Mouse (Mus musculus): ENCODE data around the gene Mgll. TPM values are rescaled to one million over a fixed set of nuclear protein-coding genes. Genes with fewer than 3 reads are reported as not detected.
A peak's percentile ranks its signal among the peaks of the same experiment; 100 is the strongest.

The Mgll gene
- 28.7 and 42.4 TPM in 2 replicates for polyA plus RNA-seq (2012)

GRCm38 (mm10) chr6:88724313-88725195 lies at the start of gene Mgll:
Gene Mgll, plus strand, starts transcription at chr6:88724412.
- peaks cover 18% of the 10 kb centered on the region for H3K27me3 ChIP-seq (ENCODE audit: control insufficient read depth)
- H3K4me3 ChIP-seq (replicated peaks): peak within 1 kb of the TSS; percentile 79
- H3K9me3 ChIP-seq (ENCODE audit: control insufficient read depth, low read length): no peaks in the 10 kb centered on the region
- H3K4me1 ChIP-seq (ENCODE audit: control insufficient read depth): peaks cover 67% of the 10 kb centered on the region
- TF ChIP-seq GATA1 (IDR thresholded peaks at IDR 0.05; ENCODE audit: low read length): no peak
- no peak for TF ChIP-seq TAL1 (IDR thresholded peaks at IDR 0.05; ENCODE audit: low read length)
- H3K36me3 ChIP-seq (ENCODE audit: control insufficient read depth): peaks cover 41% of the 10 kb centered on the region

GRCm38 (mm10) chr6:88675815-88676214 lies 48.4 kb upstream of the Mgll start:
- H3K36me3 ChIP-seq (ENCODE audit: control insufficient read depth): no peaks in the 10 kb centered on the region
- H3K9me3 ChIP-seq (ENCODE audit: control insufficient read depth, low read length): no peaks in the 10 kb centered on the region; the same call in 1 of the 2 replicates
- H3K4me1 ChIP-seq (ENCODE audit: control insufficient read depth): peaks cover 4% of the 10 kb centered on the region
- no peak overlapping the region for H3K4me3 ChIP-seq (replicated peaks)
- H3K27me3 ChIP-seq (ENCODE audit: control insufficient read depth): peaks cover 7% of the 10 kb centered on the region
- TF ChIP-seq TAL1 (IDR thresholded peaks at IDR 0.05; ENCODE audit: low read length) (no peak), GATA1 (IDR thresholded peaks at IDR 0.05; ENCODE audit: low read length) (no peak)

- peaks cover 4% of the 10 kb centered on the region for H3K4me1 ChIP-seq (ENCODE audit: control insufficient read depth)
- peaks cover 10% of the 10 kb centered on the region for H3K27me3 ChIP-seq (ENCODE audit: control insufficient read depth)
- H3K9me3 ChIP-seq (ENCODE audit: control insufficient read depth, low read length): no peaks in the 10 kb centered on the region; the same call in 1 of the 2 replicates
- H3K36me3 ChIP-seq (ENCODE audit: control insufficient read depth): no peaks in the 10 kb centered on the region
- no peak overlapping the region for H3K4me3 ChIP-seq (replicated peaks)
- no peak for TF ChIP-seq GATA1 (IDR thresholded peaks at IDR 0.05; ENCODE audit: low read length)
- no peak for TF ChIP-seq TAL1 (IDR thresholded peaks at IDR 0.05; ENCODE audit: low read length)
Observed at GRCm38 (mm10) chr6:88676753-88677736, 47.2 kb upstream of the Mgll start.

- no peaks in the 10 kb centered on the region for H3K36me3 ChIP-seq (ENCODE audit: control insufficient read depth)
- peaks cover 10% of the 10 kb centered on the region for H3K27me3 ChIP-seq (ENCODE audit: control insufficient read depth)
- peaks cover 4% of the 10 kb centered on the region for H3K4me1 ChIP-seq (ENCODE audit: control insufficient read depth)
- no peak overlapping the region for H3K4me3 ChIP-seq (replicated peaks)
- no peak for TF ChIP-seq GATA1 (IDR thresholded peaks at IDR 0.05; ENCODE audit: low read length)
- no peak for TF ChIP-seq TAL1 (IDR thresholded peaks at IDR 0.05; ENCODE audit: low read length)
- no peaks in the 10 kb centered on the region; the same call in 1 of the 2 replicates for H3K9me3 ChIP-seq (ENCODE audit: control insufficient read depth, low read length)
Observed at GRCm38 (mm10) chr6:88677738-88678137, 46.5 kb upstream of the Mgll start.

- H3K27me3 ChIP-seq (ENCODE audit: control insufficient read depth): peaks cover 19% of the 10 kb centered on the region
- H3K4me1 ChIP-seq (ENCODE audit: control insufficient read depth): peaks cover 4% of the 10 kb centered on the region
- H3K9me3 ChIP-seq (ENCODE audit: control insufficient read depth, low read length): no peaks in the 10 kb centered on the region; the same call in 1 of the 2 replicates
- no peaks in the 10 kb centered on the region for H3K36me3 ChIP-seq (ENCODE audit: control insufficient read depth)
- no peak overlapping the region for H3K4me3 ChIP-seq (replicated peaks)
- TF ChIP-seq GATA1 (IDR thresholded peaks at IDR 0.05; ENCODE audit: low read length) (no peak), TAL1 (IDR thresholded peaks at IDR 0.05; ENCODE audit: low read length) (no peak)
Observed at GRCm38 (mm10) chr6:88681026-88681425, 43.2 kb upstream of the Mgll start.

- H3K4me1 ChIP-seq (ENCODE audit: control insufficient read depth): no peaks in the 10 kb centered on the region; the same call in 1 of the 2 replicates
- no peak overlapping the region for H3K4me3 ChIP-seq (replicated peaks)
- peaks cover 19% of the 10 kb centered on the region for H3K27me3 ChIP-seq (ENCODE audit: control insufficient read depth)
- H3K36me3 ChIP-seq (ENCODE audit: control insufficient read depth): no peaks in the 10 kb centered on the region
- TF ChIP-seq TAL1 (IDR thresholded peaks at IDR 0.05; ENCODE audit: low read length) (no peak), GATA1 (IDR thresholded peaks at IDR 0.05; ENCODE audit: low read length) (no peak)
- H3K9me3 ChIP-seq (ENCODE audit: control insufficient read depth, low read length): no peaks in the 10 kb centered on the region; the same call in 1 of the 2 replicates
Observed at GRCm38 (mm10) chr6:88683380-88684053, 40.7 kb upstream of the Mgll start.

- no peaks in the 10 kb centered on the region for H3K9me3 ChIP-seq (ENCODE audit: control insufficient read depth, low read length)
- peaks cover 18% of the 10 kb centered on the region for H3K4me1 ChIP-seq (ENCODE audit: control insufficient read depth)
- H3K36me3 ChIP-seq (ENCODE audit: control insufficient read depth): no peaks in the 10 kb centered on the region
- peaks cover 9% of the 10 kb centered on the region for H3K27me3 ChIP-seq (ENCODE audit: control insufficient read depth)
- TF ChIP-seq GATA1 (IDR thresholded peaks at IDR 0.05; ENCODE audit: low read length) (no peak), TAL1 (IDR thresholded peaks at IDR 0.05; ENCODE audit: low read length) (no peak)
- H3K4me3 ChIP-seq (replicated peaks): no peak overlapping the region
Observed at GRCm38 (mm10) chr6:88688171-88688570, 36.0 kb upstream of the Mgll start.

- Histone ChIP-seq H3K9me3 (ENCODE audit: control insufficient read depth, low read length) (no peaks in the 10 kb centered on the region), H3K4me3 (replicated peaks) (no peak overlapping the region), H3K4me1 (ENCODE audit: control insufficient read depth) (peaks cover 18% of the 10 kb centered on the region), H3K36me3 (ENCODE audit: control insufficient read depth) (no peaks in the 10 kb centered on the region), H3K27me3 (ENCODE audit: control insufficient read depth) (peaks cover 7% of the 10 kb centered on the region)
- TF ChIP-seq GATA1 (IDR thresholded peaks at IDR 0.05; ENCODE audit: low read length) (no peak), TAL1 (IDR thresholded peaks at IDR 0.05; ENCODE audit: low read length) (no peak)
Observed at GRCm38 (mm10) chr6:88688712-88689111, 35.5 kb upstream of the Mgll start.

All from erythroblast, embryonic 14.5 days (primary cell).